Mouse (Mus musculus) retina, postnatal 1 day (tissue): Measurements from ENCODE around the gene Znrf1.

ENCODE experiments used
- DNase-seq: peaks from one replicate; pipeline ENCODE4 v3.0.0-alpha.2; 2012

Znrf1 gene

GRCm38 (mm10) chr8:111571661-111572060 is 35.8 kb downstream of the Znrf1 start:
- DNase-seq: no peak

DNA sequence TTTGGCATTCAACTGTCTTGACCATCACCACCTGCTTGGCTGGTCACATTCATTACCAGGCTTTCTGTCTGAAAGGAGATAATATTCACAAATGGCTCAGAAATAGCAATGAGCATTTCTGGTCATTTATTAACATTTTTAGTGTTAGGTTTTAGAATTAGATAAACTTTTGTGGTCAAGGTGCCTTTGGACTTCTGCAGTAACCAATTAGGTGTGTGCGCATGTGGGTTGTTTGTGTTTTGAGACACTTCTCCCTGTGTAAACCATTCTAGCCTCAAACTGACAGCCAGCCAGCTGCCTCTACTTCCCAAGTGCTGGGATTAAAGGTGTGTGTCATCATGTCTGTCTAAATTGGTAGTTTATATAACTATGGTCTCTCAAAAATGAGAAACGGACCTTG is 36.5 kb downstream of the Znrf1 start:
- DNase-seq: peak; percentile 18

- DNase-seq: no peak
Observed at GRCm38 (mm10) chr8:111573583-111573982, 37.7 kb downstream of the Znrf1 start.

GRCm38 (mm10) chr8:111574016-111574415 is 38.1 kb downstream of the Znrf1 start:
- no peak for DNase-seq

GRCm38 (mm10) chr8:111575492-111575891 is 39.6 kb downstream of the Znrf1 start:
- no peak for DNase-seq

DNA sequence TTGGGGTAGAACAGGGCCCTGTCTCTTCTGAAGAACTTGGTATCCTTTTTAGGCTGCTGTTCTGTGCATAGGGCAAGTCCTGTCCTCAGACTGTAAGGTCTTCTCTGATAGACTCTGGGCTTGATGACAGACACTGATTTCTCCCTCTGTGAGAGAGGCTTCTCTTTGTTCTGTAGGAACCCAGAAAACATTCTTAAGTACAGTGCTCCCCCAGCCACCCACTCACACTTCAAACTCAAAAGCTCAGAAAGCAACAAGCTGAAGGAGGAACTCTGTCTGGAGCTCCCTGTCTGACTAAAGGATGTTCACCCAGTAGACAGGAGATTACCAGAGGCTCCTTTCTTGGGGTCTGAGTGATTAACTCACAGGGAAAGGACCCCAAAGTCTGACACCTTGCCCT is 40.6 kb downstream of the Znrf1 start:
- no peak for DNase-seq

DNA sequence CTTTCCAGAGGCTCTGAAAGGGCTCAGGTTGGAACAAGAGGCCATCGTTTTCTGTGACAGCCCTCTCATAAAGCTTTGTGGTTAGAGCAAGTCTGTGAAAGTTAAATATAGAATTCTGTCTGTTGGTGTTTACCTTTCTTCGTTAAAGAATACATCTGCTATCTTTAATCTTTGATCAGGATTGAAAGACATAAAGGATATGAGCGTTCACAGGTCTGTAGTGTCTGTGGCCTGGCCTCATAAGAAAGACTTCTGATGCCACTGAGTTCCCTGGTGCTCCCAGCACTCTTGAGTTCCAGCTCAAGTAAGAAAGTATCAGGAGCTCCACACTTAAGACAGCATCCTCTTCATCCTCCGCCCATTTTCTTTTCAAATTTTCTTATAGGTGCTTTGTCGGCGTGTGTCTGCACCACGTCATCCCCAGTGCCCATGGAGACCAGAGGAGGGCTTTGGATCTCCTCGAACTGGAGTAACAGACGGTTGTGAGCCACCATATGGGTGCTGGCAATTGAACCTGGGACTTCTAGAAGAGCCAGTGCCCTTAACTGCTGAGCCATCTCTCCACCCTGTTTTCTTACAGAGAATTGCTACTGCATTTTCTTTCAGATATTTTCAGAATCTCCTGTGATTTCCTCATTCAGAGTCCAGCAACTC is 42.1 kb downstream of the Znrf1 start:
- DNase-seq: no peak

DNA sequence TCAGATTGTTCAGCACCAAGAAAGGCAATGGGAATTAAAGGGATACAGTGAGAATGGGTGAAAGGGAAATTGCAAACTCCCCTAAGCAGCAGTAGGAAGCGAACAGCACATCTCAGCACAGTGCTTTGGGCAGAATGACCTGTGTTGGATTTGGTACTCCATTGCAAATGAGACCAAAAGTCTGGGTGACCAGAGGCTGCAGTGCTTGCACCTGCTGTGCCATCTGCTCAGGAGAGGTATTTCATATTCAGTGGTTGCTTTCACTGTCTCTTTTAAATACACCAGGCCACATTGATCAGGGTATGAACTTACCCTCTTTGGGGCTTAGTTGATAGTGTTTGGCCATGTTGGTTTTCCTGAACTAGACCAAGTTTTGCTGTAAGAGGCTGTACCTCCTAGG is 43.4 kb downstream of the Znrf1 start:
- no peak for DNase-seq

GRCm38 (mm10) chr8:111580306-111580705 is 44.4 kb downstream of the Znrf1 start:
- no peak for DNase-seq

GRCm38 (mm10) chr8:111582386-111582785 is 46.5 kb downstream of the Znrf1 start:
- DNase-seq: no peak

DNA sequence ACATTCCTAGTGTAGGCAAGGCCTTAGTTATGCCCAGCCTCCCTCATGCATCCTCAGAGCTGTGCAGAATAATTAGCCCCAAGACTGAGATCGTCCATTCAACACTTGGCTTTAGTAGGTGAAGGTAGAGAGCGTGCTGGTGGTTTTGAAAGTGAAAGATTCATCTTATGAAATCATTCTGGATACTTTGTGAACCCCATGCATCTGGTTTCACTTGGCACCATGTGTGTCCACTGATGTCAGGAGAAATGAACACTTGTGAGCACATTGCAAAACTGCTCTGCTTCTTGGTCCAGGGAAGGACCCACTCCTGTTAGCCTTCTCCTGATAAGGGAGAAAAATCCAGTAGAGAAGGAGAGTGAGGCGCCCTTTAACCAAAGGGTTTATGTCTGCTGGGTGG is 49.0 kb downstream of the Znrf1 start:
- no peak for DNase-seq

DNA sequence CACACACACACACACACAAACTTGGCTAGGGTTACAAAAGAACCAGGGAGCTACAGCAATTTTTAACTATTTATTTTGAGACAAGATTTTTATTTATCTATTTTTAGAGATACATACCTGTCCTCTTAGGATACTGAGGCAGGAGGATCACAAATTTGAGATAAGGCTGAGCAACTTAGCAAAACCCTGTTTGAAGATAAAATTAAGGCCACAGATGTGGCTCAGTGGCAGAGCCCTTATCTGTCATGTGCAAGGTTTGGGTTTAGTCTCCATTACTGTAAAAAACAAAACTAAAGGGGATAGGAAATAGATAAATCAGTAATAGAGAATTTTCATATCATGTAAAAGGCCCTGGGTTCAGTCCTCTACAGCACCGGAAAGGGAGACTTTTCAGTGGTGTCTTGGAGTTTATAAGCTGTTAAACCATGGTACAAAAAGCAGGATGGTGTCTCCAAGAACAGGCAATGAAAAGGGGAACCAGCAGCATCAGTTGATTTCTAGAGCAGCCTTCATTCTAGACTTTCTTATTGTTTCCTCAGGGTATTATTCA is 51.7 kb downstream of the Znrf1 start:
- no peak for DNase-seq

GRCm38 (mm10) chr8:111588336-111588735 is 52.4 kb downstream of the Znrf1 start:
- no peak for DNase-seq

DNA sequence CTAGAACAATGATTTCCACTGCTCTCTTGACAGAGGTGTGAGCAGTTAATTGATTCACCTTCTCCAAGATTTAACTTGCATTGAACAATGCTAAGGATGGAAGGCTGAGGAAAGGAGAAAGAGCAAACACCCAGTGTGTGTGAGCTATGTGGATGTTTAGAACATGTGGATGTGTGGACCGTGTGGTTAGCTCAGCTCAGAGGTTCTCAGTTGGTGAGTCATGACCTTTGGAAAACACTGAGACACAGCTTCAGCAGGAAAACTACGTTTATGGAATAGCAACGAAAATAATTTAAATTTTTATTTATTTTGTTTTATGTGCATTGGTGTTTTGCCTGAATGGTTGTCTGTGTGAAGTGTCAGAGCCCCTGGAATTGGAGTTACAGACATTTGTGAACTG is 54.3 kb downstream of the Znrf1 start:
- DNase-seq: no peak

DNA sequence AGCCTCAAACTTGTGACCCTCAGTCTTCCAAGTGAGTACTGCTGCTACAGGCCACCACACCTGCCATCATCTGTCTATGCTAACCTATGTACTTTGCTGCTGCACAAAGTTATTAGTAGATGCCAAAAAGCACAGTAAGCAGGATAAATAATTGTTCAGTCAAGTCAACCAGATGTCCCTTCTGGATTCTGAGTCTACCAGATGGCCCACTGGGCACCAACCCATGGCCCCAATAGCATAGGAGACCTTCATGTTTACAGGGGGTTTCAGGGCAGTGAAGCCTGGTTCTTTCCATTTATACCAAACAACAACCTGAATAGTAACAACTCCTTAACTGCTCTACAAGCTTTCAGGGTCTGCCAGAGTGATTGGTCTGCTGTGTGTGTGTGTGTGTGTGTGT is 55.3 kb downstream of the Znrf1 start:
- DNase-seq: no peak

DNA sequence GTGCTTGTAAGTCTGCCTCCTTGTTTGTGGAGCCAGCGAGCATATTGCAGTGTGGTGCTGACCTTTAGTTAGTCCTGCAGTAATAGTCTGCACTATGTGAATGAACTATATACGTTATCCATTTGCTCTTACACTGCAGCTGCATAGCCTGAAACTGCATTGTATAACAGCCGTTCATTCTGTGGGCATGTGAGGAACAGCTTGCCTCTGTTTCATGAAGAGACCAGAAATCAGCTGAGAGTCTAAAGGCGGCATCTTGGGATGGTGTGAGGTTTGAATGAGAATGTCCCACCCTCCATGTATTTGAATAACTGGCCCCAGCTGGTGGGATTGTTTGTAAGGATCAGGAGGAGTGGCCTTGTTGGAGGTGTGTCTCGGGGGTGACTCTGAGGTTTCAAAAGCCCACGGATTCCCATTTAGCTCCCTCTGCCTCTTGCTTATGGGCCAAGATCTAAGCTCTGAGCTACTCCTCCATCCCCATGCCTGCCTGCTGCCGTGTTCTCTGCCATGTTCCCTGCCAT is 56.6 kb downstream of the Znrf1 start:
- no peak for DNase-seq

- no peak for DNase-seq
Observed at GRCm38 (mm10) chr8:111594044-111594840, 58.3 kb downstream of the Znrf1 start.

GRCm38 (mm10) chr8:111594951-111595350 is 59.1 kb downstream of the Znrf1 start:
- no peak for DNase-seq

DNA sequence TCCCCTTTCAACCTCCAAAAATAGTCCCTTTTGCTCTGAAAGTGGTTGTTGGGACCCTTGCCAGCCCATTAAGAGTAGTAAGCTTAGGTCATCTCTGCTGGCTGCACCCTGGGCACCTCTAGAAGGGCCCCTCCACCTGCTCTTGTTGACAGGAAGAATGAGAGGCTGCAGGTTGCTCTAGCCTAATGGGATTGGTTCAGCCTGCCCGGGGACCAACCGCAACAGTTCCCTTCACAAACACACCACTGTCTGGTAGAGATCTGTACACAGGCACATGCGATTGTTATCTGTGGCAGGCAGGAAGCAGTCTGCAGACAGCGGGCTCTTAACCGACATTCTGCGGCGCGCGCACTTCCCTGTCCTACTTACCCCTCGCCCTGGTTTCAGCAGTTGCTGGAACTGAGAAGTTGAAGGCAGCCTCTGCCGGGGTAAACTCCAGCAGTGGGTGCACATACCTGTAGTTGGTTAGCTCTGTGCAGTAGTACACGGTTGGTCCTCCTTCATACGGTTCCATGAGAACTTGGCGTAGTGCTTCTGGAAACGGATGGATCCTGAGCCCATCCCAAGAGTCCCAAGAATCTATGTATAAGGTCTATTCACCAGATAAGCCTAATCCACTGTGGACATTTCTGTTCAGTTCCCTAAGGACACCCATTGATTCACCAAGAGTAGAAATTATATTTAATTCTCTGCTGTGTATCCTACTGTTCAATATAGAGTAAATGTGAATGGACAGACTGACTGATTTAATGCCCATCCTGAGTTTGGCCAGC is 60.0 kb downstream of the Znrf1 start:
- no peak for DNase-seq

DNA sequence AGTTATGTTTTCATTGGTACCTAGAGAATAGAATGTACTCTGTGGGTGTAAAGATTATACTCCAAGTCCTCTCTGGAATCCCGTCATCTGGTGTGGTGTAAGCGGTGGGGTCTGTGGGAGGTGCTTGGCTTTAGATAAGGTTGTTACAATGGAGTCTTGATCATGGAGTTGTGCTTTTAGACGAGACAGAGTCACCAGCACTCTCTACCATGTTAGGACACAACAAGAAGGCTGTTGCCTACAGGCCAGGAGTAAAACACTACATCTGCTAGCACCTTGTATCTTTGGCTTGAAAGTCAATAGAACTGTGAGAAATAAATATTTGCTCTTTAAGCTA is 60.6 kb downstream of the Znrf1 start:
- no peak for DNase-seq

DNA sequence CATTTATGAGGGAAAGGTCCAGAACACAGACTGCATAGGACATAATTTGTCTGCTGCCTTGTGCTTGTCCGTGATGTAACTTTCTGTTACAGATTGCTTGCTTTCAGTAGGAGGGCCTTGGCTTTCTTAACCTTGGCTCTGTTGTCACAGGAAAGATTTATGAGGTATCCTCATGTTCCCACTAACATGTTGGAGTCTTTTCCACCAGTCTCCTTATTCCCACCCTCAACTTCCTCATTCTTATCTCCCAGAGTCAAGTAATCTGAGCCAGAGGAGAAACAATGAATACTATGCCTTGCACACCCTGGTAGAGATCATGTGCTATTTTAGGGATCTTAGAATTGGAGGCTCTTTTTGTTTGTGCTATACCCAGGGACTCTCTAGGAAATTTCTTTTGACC is 61.4 kb downstream of the Znrf1 start:
- DNase-seq: no peak

DNA sequence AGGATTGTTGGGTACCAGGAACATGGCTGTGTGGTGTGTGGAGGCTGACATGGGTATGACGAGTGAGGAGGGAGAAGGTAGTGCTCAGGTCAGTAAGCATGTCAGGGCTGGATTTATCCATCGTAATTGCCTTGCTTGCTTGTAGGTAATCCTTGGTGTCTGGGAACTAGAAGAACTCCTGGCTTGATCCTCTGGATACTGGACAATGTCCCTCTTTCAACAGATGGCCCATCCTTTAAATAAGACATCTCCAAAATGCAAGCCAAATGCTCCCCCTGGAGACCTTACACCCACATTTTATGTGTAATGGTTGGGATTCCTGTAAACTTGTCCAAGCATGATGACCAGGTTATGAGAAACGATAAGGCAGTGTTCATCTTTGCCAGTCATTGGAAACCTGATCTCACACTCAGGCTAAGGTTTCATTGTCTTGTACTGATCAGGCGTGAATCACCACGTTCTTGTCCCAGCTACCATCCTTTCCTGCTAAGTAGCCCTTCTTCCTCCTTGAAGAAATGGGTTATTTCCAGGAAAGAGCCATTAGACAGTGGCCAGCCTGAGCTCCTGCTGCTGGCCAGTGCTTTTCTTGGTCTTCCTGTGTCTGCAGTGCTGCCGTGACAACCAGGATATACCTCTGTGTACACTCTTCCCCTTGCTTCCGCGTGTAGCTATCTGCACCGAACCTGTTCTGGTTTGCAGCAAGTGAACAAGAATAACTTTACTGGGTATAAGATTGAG is 64.0 kb downstream of the Znrf1 start:
- no peak for DNase-seq

GRCm38 (mm10) chr8:111602050-111602449 is 66.2 kb downstream of the Znrf1 start:
- no peak for DNase-seq
